Mouse (Mus musculus) splenic B cell, adult 2 months (primary cell): ENCODE results near the gene Ttyh2.
A peak's percentile ranks its signal among the peaks of the same experiment; 100 is the strongest.

ENCODE experiments used
- DNase-seq: peaks from one replicate; pipeline ENCODE4 v3.0.0-alpha.2; 2011; ENCODE audit warnings: low read depth, low spot score
- H3K27me3 ChIP-seq: 2 replicates; pipeline ENCODE4 v1.6.1; 2012; ENCODE audit warnings: mild to moderate bottlenecking, low read length, moderate library complexity, mixed read lengths; ENCODE audit not compliant: control insufficient read depth, poor library complexity, insufficient read depth, severe bottlenecking
- H3K36me3 ChIP-seq: 2 replicates; pipeline ENCODE4 v1.6.1; 2012; ENCODE audit warnings: mild to moderate bottlenecking, low read length, moderate library complexity, mixed read lengths; ENCODE audit not compliant: control insufficient read depth, poor library complexity, insufficient read depth, severe bottlenecking

Ttyh2 gene

DNA sequence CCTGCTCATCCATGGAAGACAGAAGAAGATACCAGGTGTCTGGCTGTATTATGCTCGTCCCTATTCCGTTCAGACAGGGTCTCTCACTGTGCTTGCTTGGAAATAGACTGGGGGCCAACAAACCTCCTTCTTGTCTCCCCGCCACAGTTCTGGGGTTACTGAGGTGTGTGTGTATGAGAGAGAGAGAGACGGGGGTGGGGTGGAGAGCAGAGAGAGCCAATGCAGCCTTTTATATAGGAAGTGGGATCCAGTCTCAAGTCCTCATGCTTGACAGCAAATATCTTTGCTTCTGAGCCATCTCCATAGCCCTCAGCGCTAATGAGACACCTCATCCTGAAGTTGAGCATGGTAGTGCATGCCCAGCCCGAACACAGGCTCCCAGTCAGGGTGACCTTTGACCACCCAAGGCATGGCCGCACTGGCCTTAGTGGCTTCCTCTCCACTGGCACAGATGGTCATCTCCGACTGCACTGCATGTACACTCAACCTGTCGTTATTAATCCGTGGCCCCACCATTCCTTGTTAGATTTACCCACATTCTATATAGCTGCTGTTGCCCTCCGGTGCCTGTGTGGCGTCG is 7.2 kb downstream of the Ttyh2 start:
- H3K27me3 ChIP-seq = no peaks in the 10 kb centered on the region
- no peak for DNase-seq
- H3K36me3 ChIP-seq = no peaks in the 10 kb centered on the region

DNA sequence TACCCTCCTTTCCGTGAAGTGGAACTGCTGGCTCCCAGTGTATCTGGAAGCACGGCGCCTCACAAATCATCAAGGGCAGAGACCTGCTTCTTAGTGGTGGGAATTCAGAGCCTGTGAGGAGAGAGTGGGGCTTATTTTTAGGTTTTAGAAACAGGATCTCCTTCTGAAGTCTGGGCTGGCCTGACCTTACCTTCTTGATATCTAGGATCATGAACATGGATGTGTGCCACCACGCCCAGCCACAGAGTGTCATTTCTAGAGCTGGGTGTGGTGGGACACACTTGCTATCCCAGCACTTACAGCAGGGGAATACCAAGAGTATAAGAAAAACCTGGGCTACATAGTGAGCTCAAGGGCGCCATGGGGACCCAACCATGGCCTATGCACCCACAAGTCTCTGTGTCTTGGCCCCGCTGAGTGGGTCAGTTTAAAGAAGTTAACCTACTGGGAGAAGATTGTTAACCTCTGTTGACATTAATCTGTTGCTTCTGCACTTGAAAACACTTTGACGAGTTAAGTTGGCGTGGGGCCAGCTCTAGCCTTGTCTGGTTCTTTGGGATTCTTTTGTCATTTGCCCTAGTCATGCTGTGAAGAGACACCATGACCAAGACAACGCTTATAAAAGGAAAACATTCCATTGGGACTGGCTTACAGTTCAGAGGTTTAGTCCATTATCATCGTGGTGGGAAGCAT is 7.9 kb downstream of the Ttyh2 start:
- no peak for DNase-seq
- Histone ChIP-seq H3K36me3 (no peaks in the 10 kb centered on the region), H3K27me3 (no peaks in the 10 kb centered on the region)

DNA sequence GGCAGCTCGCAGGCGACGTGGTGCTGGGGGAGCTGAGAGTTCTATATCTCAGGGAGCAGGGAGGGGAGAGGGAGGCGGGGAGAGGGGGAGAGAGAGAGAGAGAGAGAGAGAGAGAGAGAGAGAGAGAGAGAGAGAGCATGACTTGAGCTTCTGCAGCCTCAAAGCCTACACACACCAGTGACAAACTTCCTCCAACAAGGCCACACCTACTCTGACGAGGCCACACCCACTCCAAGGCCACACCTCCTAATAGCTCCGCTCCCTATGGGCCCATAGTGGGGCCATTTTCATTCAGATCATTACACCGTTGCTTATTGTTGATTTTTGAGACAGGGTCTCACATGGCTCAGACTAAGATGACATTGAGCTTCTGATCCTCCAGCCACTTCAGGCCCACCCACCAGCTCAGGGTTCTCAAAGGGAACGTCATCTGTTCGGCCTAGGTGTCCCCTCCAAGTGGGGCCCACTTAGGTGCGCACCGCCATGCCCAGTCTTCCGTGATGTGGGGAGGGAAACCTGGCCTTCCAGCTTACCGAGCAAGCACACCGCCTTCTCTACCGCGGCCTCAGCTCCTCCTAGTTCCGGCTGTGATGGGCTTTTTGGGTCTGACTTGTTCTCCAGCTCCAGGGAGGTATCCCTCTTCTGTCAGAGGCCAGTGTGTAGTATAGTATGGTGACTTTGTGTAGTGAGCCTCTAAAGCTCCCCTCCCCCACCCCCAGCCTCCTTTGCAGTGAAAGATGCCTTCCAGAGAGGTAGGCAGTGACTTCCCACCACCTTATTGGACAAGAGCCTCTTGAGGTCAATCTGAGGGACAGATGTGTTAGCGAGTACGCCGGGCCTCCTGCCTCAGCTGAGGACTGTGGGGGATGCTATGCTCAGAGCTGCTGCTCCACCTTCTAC is 8.7 kb downstream of the Ttyh2 start:
- Histone ChIP-seq H3K36me3 (no peaks in the 10 kb centered on the region), H3K27me3 (no peaks in the 10 kb centered on the region)
- DNase-seq = peak; percentile 56

DNA sequence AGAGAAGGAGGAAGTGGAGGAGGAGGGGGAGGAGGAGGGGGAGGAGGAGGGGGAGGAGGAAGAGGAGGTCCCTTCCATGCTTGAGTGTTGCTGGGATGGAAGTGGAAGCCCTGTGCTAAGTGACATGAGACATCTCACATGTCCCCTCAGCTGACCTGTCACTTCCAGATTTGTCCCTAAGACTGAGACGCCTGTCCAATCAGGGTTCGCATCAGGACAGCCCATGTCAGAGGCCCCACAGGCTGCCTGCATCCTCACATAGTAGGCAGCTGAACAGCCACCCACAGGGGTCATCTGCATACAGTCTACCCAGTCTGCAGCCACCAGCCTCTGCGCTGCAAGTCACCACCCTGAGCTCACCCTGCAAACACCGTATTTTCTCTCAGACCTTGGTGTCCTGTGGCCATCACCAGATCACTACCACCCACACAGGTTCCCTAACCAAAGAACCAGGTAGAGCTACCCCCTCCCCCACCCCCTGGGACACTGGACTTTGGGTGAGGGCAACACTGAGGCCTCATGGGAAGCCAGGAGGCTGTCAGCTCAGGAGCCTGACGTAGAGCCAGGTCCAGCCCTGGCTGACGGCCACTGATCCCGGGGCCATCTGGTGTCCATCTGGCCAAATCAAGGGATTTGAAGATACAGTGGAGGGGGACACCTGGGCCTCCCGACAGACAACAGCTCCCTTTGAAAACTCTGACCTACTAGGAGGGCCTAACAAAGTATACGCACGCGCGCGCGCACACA is 9.6 kb downstream of the Ttyh2 start:
- DNase-seq = peak; percentile 70
- H3K27me3 ChIP-seq = no peaks in the 10 kb centered on the region
- no peaks in the 10 kb centered on the region for H3K36me3 ChIP-seq

DNA sequence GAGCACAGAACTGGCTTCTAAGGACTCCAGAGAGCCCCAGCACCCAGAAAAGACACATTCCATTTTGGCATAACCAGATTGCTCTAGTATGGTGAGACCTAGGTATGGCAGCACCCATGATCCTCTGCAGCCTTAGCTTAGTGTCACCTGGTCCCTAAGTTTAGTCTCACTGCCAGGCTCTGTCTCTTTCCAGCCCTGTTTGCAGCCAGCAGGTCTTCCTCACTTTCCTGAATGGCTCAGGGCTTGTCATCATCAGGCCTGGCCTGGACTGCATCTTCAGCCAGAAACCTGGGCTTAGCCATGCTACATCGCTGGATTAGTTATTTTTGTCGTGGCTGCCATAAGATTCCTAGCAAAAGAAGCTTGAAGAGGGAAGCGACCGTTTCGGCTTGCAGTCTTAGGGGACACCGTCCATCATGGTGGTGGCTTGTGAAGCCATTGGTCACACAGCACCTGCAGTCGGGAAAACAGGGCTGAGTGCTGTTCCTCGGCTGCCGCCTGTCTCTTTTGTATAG is 10.4 kb downstream of the Ttyh2 start:
- DNase-seq = no peak

DNA sequence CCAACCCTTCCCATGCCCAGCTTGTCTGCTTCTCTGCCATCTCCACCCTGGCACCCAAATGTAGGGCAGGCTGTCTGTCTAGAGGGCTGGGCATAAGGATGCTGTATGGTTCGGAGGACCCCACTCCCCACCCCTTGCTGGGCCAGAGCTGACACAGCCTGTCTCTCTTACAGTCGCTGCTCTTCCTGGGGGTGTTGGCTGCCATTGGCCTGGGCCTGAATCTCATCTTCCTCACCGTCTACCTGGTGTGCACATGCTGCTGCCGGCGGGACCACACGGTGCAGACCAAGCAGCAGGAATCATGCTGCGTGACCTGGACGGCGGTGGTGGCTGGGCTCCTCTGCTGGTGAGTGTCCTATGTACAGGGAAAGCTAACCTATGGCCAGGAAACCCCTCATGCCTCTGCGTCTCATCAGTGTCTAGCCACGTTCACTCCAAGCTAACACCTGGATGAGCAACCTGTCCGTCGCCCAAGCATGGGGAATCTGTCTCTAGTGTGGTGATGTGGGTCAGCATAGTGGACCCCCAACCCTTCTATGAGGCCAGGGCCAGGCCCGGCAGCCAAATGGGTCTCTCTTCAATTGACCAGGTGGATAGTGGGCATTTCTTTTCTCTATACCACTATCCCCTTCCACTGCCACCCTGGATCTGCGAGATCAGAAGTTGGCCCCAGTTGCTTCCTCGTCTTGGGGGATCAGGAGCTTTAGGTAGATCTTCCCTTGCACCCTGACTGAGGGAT is 11.2 kb downstream of the Ttyh2 start:
- DNase-seq = no peak
- Histone ChIP-seq H3K27me3 (no peaks in the 10 kb centered on the region), H3K36me3 (no peaks in the 10 kb centered on the region)

More for the DNA sequence above, 10.4 kb downstream of the Ttyh2 start:
- H3K36me3 ChIP-seq = no peaks in the 10 kb centered on the region
- no peaks in the 10 kb centered on the region for H3K27me3 ChIP-seq

DNA sequence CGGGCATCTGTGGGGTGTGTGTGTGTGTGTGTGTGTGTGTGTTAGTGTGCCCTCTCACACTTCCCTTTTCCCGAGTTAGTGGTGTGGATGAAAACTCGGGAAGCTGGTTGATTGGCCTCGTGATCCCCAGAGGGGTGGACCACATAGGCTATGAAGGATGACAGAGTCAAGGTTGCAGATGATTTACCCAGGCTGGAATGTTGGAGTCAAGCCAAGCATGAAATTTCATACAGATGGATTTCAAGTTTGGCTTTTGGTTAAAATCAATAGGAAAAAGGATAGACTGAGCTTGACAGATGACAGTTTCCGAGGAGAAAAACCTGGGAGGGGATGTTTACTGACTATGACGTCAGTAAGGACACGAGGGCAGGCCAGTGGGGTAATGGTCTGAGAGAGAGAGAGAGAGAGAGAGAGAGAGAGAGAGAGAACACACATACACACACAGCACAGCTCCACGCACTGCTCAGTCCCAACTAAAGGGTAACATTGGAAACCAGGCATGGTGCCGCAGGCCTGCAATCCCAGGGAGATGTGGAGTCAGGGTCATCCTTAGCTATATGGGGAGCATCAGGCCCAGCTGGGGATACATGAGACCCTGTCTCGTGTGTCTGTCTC is 12.4 kb downstream of the Ttyh2 start:
- Histone ChIP-seq H3K36me3 (no peaks in the 10 kb centered on the region), H3K27me3 (no peaks in the 10 kb centered on the region)
- no peak for DNase-seq

DNA sequence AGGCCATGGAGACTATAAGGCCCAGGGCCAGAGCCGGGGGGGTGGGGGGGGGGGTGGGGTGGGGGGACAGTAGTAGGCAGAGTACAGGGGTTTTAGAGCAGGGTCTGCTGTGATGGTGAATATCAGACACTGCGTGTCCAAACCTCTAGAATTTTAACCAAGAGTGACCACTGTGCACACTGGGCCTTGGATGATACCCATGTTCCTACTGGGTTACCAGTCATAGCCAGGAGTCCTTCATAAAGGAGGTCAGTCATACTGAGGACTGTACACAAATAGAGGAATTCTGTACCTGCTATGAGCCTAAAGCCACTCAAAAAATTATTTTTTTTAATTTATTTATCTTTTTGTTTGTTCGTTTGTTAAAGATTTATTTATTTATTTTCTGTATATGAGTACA is 13.5 kb downstream of the Ttyh2 start:
- Histone ChIP-seq H3K27me3 (no peaks in the 10 kb centered on the region), H3K36me3 (no peaks in the 10 kb centered on the region)
- no peak for DNase-seq

DNA sequence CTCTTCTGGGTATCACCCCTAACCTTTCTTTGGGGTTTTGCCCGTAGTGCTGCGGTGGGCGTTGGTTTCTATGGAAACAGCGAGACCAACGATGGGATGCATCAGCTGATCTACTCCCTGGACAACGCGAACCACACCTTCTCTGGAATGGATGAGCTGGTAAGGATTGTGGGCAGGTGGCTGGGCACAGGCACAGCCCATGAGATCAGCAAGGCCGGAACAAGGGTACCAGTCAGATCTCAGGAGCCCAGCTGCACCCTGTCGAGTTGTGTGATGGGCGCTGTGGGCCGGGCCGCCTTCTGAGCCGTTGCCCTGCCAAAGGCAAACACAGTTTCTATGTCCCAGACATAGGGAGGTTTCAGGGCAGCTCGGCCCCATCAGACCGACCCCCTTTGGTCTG is 15.0 kb downstream of the Ttyh2 start:
- Histone ChIP-seq H3K27me3 (no peaks in the 10 kb centered on the region), H3K36me3 (no peaks in the 10 kb centered on the region)
- no peak for DNase-seq

DNA sequence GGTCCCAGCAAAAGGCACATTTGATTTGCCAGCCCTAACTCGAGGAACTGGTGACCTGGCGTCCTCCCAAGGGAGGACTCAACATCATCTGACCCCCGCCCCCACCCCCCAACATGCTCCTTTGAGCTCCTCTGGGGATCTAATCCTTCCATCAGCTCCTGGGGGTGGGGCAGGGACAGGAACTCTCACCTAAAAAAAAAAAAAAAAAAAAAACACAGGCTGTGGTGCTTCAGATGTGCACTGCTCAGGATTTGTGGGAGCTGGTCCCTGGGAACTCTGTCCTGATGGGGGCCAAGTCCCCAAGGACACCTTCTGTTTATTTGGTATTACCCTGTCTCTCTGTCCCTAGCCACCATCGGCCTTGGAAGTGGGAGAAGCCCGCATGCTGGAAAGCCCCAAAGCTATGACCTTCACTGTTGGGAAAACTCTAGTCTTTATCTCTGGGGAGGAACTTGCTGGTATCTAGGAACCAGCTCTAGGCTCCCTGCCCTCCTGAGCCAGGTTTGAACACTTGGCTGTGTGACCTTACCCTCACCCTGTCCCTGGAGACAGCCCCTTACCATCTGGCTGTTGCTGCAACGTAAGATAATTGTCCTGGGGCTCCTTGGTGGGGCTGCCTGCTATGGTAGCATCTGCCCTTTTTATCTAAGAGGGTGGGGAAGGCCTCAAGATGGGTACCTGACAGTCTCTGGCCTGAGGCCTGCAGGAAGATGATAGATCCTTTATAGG is 16.4 kb downstream of the Ttyh2 start:
- Histone ChIP-seq H3K27me3 (no peaks in the 10 kb centered on the region), H3K36me3 (no peaks in the 10 kb centered on the region)
- DNase-seq = no peak

DNA sequence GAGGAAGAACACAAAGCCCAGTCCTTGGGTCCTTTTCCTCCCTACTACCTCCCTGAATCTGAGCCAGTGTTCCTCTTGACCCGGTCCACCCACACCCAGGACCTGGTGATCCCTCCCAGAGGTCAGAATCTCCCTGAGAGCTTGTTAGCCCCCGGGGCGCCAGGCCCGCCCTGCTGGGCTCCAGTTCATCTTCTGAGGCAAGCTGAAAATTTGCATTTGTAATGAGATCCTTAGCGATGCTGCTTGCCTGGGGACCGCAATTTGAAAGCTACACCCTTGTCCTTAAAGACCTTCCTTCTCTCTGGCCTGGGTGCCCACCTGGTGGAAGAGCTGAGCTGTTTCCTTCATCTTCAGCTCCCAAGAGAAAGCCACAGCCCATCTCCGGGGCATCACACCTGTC is 17.4 kb downstream of the Ttyh2 start:
- Histone ChIP-seq H3K36me3 (no peaks in the 10 kb centered on the region), H3K27me3 (no peaks in the 10 kb centered on the region)
- no peak for DNase-seq

DNA sequence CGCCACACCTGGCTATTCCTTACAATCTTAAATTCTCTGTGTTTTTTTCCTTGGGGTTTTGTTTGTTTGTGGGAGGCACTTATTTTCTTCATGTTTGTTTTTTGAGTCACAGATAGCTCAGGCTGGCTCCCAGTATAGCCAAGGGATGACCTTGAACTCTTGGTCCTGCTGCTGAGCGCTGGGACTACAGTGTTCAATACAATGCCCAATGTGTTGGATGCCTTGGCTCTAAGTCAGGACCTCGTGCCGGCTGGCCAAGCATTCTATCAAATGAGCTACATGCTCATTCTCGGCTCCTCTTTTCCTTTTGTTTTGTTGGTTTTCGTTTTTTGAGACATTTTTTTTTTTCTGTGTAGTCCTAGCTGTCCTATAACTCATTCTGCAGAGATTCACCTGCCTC is 18.2 kb downstream of the Ttyh2 start:
- no peaks in the 10 kb centered on the region for H3K36me3 ChIP-seq
- H3K27me3 ChIP-seq = no peaks in the 10 kb centered on the region
- no peak for DNase-seq

DNA sequence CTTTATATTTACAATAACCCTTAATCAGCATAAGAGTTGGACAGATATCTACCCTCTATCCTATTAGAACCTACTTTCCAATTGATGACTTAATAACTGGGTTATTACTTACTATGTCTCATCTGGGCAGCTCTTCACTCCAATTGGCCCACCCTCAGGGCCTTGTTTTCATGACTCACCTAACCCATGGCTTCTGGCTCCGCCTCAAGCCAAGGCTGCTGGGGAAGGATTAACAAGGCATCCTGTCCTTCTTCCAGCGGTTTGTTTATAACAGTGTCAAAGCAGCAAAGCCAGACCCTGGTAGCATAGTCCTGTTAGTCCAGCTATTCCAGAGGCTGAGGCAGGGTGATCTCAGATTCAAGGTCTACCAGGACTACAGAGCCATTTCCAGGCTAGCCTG is 19.2 kb downstream of the Ttyh2 start:
- Histone ChIP-seq H3K27me3 (no peaks in the 10 kb centered on the region), H3K36me3 (no peaks in the 10 kb centered on the region)
- no peak for DNase-seq
